Mouse (Mus musculus): ENCODE results near the gene Sdr9c7. TPM values are rescaled to one million over a fixed set of nuclear protein-coding genes. Genes with fewer than 3 reads are reported as not detected.
"Not testable (repeated sequence)": the region's sequence is repeated elsewhere in the genome, so short reads cannot be mapped to it uniquely, and the experiment has no call there.

The Sdr9c7 gene
- polyA plus RNA-seq, 1 experiment: not detected

DNA sequence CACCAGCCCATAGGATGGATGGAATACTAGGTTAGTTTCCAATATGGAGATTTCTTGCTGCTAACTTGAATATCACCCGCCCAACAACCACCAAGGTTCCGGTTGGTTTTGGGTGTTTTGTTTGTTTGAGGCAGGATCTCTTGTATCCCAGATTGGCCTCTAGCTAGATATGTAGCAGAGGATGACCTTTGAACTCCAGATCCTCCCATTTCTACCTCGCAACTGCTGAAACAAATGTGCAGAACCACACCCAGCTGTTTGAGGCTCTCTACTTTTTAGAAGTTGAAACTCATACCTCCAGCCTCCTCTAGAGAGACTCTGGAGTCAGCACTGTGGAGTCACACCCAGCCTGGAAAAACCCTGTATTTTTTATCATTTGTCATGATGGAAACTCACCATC lies 812 bp upstream of the Sdr9c7 start:
- 68% methylated on average over 3 of the region's 3 CpGs for WGBS

DNA sequence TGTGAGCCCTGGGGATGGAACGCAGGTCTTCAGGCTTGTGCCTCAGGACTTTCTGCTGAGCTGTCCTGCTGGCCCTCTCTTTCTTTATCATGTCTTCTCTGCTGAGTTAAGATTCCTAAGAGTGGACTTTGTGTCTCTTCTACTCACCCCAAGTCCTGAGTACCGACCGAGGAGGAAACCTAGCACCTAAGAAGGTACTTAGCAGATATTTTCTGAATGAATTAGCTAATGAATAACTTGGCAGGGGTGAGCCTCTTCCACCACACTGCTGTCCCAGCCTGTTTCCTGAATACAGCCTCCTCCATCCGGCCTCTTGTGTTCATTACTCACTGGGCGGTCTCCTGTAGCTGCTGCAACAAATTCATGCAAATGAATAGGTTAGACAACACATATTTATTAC lies 1.5 kb downstream of the Sdr9c7 start:
- no peak overlapping the region for H3K27ac ChIP-seq (ENCODE audit: control insufficient read depth, insufficient read depth, low read depth, low read length, poor library complexity)
- no peaks in the 10 kb centered on the region for H3K4me1 ChIP-seq (ENCODE audit: control insufficient read depth, insufficient read depth, low read length)
- no peak overlapping the region for H3K4me3 ChIP-seq (replicated peaks; ENCODE audit: control insufficient read depth, low read depth, low read length)
- TF ChIP-seq POLR2A (IDR thresholded peaks at IDR 0.05; ENCODE audit: borderline replicate concordance, control insufficient read depth, low read depth, low read length) (no peak), CTCF (IDR thresholded peaks at IDR 0.05; ENCODE audit: control insufficient read depth, insufficient read depth, low read length) (no peak)
- 67% methylated on average over 5 of the region's 5 CpGs for WGBS

More for the DNA sequence above, 812 bp upstream of the Sdr9c7 start:
- Histone ChIP-seq H3K27ac (ENCODE audit: control insufficient read depth, insufficient read depth, low read depth, low read length, poor library complexity) (no peak overlapping the region), H3K4me1 (ENCODE audit: control insufficient read depth, insufficient read depth, low read length) (no peaks in the 10 kb centered on the region), H3K4me3 (replicated peaks; ENCODE audit: control insufficient read depth, low read depth, low read length) (no peak overlapping the region)
- TF ChIP-seq CTCF (IDR thresholded peaks at IDR 0.05; ENCODE audit: control insufficient read depth, insufficient read depth, low read length): no peak
- TF ChIP-seq POLR2A (IDR thresholded peaks at IDR 0.05; ENCODE audit: borderline replicate concordance, control insufficient read depth, low read depth, low read length): no peak

DNA sequence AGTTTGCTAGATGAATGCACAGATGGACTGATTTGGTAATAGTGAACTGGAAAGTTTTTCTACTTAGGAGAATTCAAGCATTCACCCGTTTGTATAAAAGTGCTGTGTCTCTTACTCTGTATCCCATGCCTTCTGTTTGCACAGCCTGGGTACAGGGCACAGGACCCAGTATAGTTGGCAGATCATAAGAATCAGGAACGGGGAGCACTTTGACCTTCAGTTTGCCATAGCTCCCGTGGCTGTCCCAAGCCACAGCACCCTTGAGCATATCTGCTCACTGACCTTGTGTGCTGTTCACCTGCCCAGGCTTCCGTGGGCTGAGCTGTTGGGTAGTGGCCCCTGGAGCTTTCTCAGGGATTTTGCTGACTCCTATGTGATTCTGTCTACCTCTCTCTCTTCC lies 3.4 kb downstream of the Sdr9c7 start:
- Histone ChIP-seq H3K4me3 (replicated peaks; ENCODE audit: control insufficient read depth, low read depth, low read length) (no peak overlapping the region), H3K4me1 (ENCODE audit: control insufficient read depth, insufficient read depth, low read length) (no peaks in the 10 kb centered on the region), H3K27ac (ENCODE audit: control insufficient read depth, insufficient read depth, low read depth, low read length, poor library complexity) (no peak overlapping the region)
- TF ChIP-seq POLR2A (IDR thresholded peaks at IDR 0.05; ENCODE audit: borderline replicate concordance, control insufficient read depth, low read depth, low read length): no peak
- no peak for TF ChIP-seq CTCF (IDR thresholded peaks at IDR 0.05; ENCODE audit: control insufficient read depth, insufficient read depth, low read length)
- 65% methylated on average over 4 of the region's 4 CpGs for WGBS

DNA sequence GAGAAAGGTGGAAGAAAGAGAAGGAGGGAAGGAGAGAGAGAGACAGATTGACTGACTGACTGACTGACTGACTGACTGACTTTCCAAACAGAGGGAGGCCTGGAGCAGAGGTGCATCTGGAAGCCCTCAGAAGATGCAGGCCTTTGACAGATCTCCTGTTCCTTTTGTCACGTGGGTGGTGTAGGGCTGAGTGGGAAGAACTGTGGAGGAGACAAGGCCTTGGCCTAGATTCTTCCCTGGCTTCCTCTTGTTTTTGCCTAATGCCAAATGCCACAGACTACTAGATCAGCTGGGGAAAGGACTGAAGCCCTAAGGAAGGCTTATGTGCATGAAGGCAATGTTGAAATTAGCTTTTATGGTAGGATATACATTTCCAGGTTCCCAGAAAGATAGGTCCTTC lies 4.8 kb downstream of the Sdr9c7 start:
- WGBS: 62% methylated on average over 1 of the region's 1 CpGs
- Histone ChIP-seq H3K4me3 (replicated peaks; ENCODE audit: control insufficient read depth, low read depth, low read length) (no peak overlapping the region), H3K27ac (ENCODE audit: control insufficient read depth, insufficient read depth, low read depth, low read length, poor library complexity) (no peak overlapping the region), H3K4me1 (ENCODE audit: control insufficient read depth, insufficient read depth, low read length) (no peaks in the 10 kb centered on the region)
- TF ChIP-seq CTCF (IDR thresholded peaks at IDR 0.05; ENCODE audit: control insufficient read depth, insufficient read depth, low read length) (no peak), POLR2A (IDR thresholded peaks at IDR 0.05; ENCODE audit: borderline replicate concordance, control insufficient read depth, low read depth, low read length) (no peak)

DNA sequence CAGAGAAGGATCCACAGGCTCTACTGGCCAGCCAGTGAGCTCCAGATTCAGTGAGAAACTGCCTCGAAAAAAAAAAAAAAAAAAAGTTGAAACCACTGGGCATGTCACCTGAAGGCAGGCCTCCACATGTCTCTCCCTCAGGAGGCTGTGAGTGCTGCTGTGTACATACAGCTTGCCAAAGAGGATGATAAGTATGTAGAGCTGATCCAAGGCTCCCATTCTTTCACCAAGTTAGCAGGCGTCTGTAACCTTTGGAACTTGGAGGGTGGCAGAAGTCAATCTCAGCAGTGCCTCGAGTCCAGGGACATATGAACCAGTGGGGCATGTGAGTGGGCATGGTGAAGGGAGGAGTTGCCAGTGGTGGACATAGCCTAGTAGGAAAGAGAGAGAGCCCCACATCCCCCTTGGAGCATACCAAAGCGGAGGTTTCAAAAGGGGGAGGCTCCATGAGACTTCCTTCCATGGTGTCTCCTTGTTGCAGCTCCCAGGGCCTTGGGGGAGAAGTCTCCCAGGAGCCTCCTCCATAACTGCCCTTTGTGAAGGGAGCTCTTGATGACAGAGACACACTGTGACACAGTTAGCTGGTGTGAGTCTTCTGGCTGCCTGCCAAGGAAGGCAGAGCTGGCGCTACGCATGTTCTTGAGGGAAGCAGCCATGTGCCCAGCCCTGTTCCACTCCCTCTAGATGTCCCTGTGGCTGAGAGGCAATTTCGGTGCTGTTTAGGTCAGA lies 6.6 kb downstream of the Sdr9c7 start:
- Histone ChIP-seq H3K4me1 (ENCODE audit: control insufficient read depth, insufficient read depth, low read length) (no peaks in the 10 kb centered on the region), H3K27ac (ENCODE audit: control insufficient read depth, insufficient read depth, low read depth, low read length, poor library complexity) (no peak overlapping the region), H3K4me3 (replicated peaks; ENCODE audit: control insufficient read depth, low read depth, low read length) (no peak overlapping the region)
- WGBS: 54% methylated on average over 7 of the region's 7 CpGs
- TF ChIP-seq POLR2A (IDR thresholded peaks at IDR 0.05; ENCODE audit: borderline replicate concordance, control insufficient read depth, low read depth, low read length) (no peak), CTCF (IDR thresholded peaks at IDR 0.05; ENCODE audit: control insufficient read depth, insufficient read depth, low read length) (no peak)

DNA sequence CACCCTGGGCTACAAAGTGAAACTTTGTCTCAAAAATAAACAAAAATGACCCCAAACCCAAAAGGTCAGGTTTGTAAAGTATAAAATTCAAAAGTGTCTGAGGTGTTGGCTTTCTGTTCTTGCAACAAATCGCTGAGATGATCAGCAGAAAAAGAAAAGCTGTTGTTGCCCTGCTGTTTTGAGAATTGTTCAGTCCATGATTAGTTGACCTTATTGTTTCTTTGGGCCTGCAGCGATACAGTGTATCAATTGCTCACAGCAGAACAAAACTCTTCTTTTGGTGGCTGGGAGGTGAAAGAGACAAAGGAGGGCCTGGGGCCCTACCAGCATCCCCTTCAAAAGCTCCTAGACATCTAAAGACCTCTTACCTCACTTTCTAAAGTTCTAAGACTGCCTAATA lies 7.8 kb downstream of the Sdr9c7 start:
- no peak overlapping the region for H3K27ac ChIP-seq (ENCODE audit: control insufficient read depth, insufficient read depth, low read depth, low read length, poor library complexity)
- H3K4me1 ChIP-seq (ENCODE audit: control insufficient read depth, insufficient read depth, low read length): no peaks in the 10 kb centered on the region
- no peak overlapping the region for H3K4me3 ChIP-seq (replicated peaks; ENCODE audit: control insufficient read depth, low read depth, low read length)
- TF ChIP-seq POLR2A (IDR thresholded peaks at IDR 0.05; ENCODE audit: borderline replicate concordance, control insufficient read depth, low read depth, low read length): no peak
- no peak for TF ChIP-seq CTCF (IDR thresholded peaks at IDR 0.05; ENCODE audit: control insufficient read depth, insufficient read depth, low read length)
- WGBS: 82% methylated on average over 2 of the region's 2 CpGs

DNA sequence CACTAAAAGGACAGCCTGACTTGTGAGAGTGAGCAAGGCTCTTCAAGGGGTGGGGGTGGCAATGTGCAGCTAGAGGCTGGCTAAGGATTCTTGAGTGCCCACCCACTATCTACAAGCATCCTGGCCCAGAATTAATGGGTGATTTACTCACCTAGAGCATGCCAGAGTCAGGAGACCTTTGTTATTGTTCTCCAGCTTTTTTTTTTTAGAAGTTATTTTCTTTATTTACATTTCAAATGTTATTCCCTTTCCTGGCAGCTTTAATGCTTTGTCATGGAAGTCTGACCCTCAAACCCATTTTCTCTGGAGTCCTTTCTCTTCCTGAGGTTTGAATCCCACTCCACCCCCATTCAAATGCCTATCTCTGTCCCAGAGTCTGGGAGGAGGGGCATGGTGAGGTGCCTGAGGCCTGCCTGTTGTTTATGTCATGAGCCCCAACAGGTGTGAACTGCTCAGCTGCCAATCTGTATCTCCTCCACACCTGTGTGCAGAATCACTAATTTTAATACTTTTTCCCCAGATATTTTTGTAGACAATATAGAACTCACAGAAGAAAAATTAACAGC lies 9.2 kb downstream of the Sdr9c7 start:
- no peak overlapping the region for H3K4me3 ChIP-seq (replicated peaks; ENCODE audit: control insufficient read depth, low read depth, low read length)
- no peak for TF ChIP-seq CTCF (IDR thresholded peaks at IDR 0.05; ENCODE audit: control insufficient read depth, insufficient read depth, low read length)
- TF ChIP-seq POLR2A (IDR thresholded peaks at IDR 0.05; ENCODE audit: borderline replicate concordance, control insufficient read depth, low read depth, low read length): no peak
- H3K27ac ChIP-seq (ENCODE audit: control insufficient read depth, insufficient read depth, low read depth, low read length, poor library complexity): no peak overlapping the region
- no peaks in the 10 kb centered on the region for H3K4me1 ChIP-seq (ENCODE audit: control insufficient read depth, insufficient read depth, low read length)

DNA sequence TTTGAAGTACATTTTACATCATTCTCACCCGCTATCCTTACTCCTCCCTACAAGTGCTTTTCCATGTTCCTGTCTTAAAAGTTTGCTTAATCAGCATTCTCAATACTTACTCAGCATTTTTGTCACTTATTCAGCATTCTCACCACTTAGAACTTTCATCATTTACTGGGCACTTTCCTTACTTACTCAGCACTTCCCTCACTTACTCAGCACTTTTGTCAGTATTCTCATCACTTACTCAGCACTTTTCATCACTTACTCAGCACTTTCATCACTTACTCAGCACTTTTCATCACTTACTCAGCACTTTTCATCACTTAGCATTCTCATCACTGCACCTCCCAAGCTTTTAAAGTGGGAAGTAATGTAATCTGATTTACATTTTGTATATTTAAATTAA lies 17.3 kb downstream of the Sdr9c7 start:
- Histone ChIP-seq H3K4me3 (replicated peaks; ENCODE audit: control insufficient read depth, low read depth, low read length) (no peak overlapping the region), H3K4me1 (ENCODE audit: control insufficient read depth, insufficient read depth, low read length) (no peaks in the 10 kb centered on the region), H3K27ac (ENCODE audit: control insufficient read depth, insufficient read depth, low read depth, low read length, poor library complexity) (no peak overlapping the region)
- TF ChIP-seq POLR2A (IDR thresholded peaks at IDR 0.05; ENCODE audit: borderline replicate concordance, control insufficient read depth, low read depth, low read length) (no peak), CTCF (IDR thresholded peaks at IDR 0.05; ENCODE audit: control insufficient read depth, insufficient read depth, low read length) (no peak)
- 80% methylated on average over 1 of the region's 1 CpGs for WGBS

DNA sequence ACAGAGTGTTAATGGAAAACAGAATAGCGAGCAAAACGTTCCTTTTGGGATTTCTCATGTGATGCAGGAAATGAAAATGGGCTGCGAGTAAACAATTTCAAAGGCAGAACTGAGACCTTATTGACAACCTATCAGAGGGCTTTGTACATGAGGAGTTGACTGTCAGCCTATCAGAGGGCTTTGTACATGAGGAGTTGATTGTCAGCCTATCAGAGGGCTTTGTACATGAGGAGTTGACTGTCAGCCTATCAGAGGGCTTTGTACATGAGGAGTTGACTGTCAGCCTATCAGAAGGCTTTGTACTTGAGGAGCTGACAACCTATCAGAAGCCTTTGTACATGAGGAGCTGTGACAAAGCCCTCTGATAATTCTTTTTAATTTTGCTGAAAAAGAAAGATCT lies 18.9 kb downstream of the Sdr9c7 start:
- H3K4me1 ChIP-seq (ENCODE audit: control insufficient read depth, insufficient read depth, low read length); H3K27ac ChIP-seq (ENCODE audit: control insufficient read depth, insufficient read depth, low read depth, low read length, poor library complexity); H3K4me3 ChIP-seq (replicated peaks; ENCODE audit: control insufficient read depth, low read depth, low read length): not testable (repeated sequence)
- WGBS: 79% methylated on average over 3 of the region's 3 CpGs

Measured in bone marrow, adult 2 months (tissue).